Mouse (Mus musculus) kidney, postnatal 0 days (tissue): Measurements from ENCODE around the gene Adgrv1. TPM values are rescaled to one million over a fixed set of nuclear protein-coding genes. Genes with fewer than 3 reads are reported as not detected.

ENCODE experiments used
- ATAC-seq: fragments of 200-750 bp; cut with Nextera tagmentation; replicated peaks from 2 replicates; pipeline ENCODE4 v1.8.0; 2017; ENCODE audit warnings: low read depth, moderate number of reproducible peaks, moderate TSS enrichment, moderate library complexity; ENCODE audit not compliant: low FRiP score
- DNase-seq: peaks from one replicate; pipeline ENCODE4 v3.0.0-alpha.2; 2016; ENCODE audit warnings: low spot score
- H3K27ac ChIP-seq: fragments of 300-500 bp; sonication (generic); 2 replicates; pipeline ENCODE4 v1.5.1; 2014; ENCODE audit warnings: mild to moderate bottlenecking
- H3K27me3 ChIP-seq: fragments of 300-500 bp; sonication (generic); 2 replicates; pipeline ENCODE4 v1.6.1; 2014; ENCODE audit warnings: low read length, mixed read lengths; ENCODE audit not compliant: insufficient read depth
- H3K36me3 ChIP-seq: fragments of 300-500 bp; sonication (generic); 2 replicates; pipeline ENCODE4 v1.6.1; 2014; ENCODE audit warnings: low read length, mixed read lengths; ENCODE audit not compliant: insufficient read depth
- H3K4me1 ChIP-seq: fragments of 300-500 bp; sonication (generic); replicated peaks from 2 replicates; pipeline ENCODE4 v1.6.1; 2014; ENCODE audit warnings: antibody characterized with exemption, low read length, mixed read lengths; ENCODE audit not compliant: insufficient read depth
- H3K4me2 ChIP-seq: fragments of 300-500 bp; sonication (generic); 2 replicates; pipeline ENCODE4 v1.6.1; 2014; ENCODE audit warnings: mild to moderate bottlenecking, low read length, moderate library complexity, mixed read lengths
- H3K4me3 ChIP-seq: fragments of 300-500 bp; sonication (generic); replicated peaks from 2 replicates; pipeline ENCODE4 v1.5.1; 2014; ENCODE audit warnings: low read depth, low read length
- H3K9ac ChIP-seq: fragments of 300-500 bp; sonication (generic); 2 replicates; pipeline ENCODE4 v1.6.1; 2014; ENCODE audit warnings: low read depth, low read length
- H3K9me3 ChIP-seq: fragments of 300-500 bp; sonication (generic); replicated peaks from 2 replicates; pipeline ENCODE4 v1.6.1; 2016; ENCODE audit warnings: low read length, inconsistent platforms, mixed read lengths
- CTCF ChIP-seq: IDR thresholded peaks from 2 replicates; pipeline ENCODE4 v1.5.1; 2016; ENCODE audit warnings: antibody characterized with exemption, low read depth, mild to moderate bottlenecking, moderate library complexity
- WGBS: fragments of 180-500 bp; shearing (Covaris S2); extraction: QIAGEN DNeasy Blood & Tissue Kit; methylation state at CpG from one replicate; pipeline ENCODE4 v1.1.7; 2014; 5-methylcytosine and 5-hydroxymethylcytosine counted together
- polyA plus RNA-seq: library from polyadenylated mRNA; unstranded; fragments of >200 nt; fragmentation: Nextera tagmentation; extraction: Ambion mirVana; gene quantifications from 2 replicates; pipeline ENCODE4 v1.2.1, GENCODE M21; 2015

Gene Adgrv1
- polyA plus RNA-seq, 1 experiment from 2014 or later: 2.7 TPM

DNA sequence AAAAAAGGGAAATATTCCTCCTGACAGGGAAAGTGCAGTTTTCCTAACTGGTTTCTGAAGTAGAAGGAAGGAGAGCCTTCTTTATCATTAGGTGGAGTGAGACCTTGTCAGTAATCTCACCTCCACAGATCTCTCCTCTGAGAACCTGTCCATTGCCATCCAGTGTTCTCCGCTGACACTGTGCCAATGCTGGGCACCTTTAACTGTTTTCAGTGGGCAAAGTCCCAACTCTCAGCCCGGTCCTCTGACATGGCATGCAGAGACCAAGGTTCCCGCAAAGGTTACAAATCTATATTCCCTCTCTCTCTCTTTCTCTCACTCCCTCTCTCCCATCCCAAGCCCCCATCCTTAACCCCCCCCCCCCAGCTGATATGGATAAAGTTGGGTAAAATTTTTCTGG is 230.1 kb downstream of the Adgrv1 start:
- TF ChIP-seq CTCF: no peak
- 88% methylated on average over 3 of the region's 3 CpGs for WGBS

DNA sequence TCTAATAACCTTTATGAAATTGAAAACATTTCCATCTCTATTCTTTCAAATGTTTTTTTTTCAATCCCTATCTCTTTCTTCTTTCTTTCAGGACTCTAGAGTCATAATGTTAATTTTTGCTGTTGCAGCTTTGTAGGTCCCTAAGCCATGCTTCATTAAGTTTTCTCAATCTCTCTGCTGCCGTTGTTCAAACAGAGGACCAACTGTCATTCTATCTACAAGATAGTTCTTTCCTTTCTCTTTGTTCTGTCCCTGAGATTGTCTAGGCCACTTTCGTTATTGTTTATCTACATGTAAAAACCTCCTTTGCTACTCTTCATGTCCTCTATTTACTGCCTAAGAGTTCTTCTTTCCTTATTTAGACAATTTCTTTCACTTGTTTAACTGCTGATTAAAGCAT is 230.8 kb downstream of the Adgrv1 start:
- no peaks in the 10 kb centered on the region for H3K27me3 ChIP-seq
- 42% methylated on average over 2 of the region's 2 CpGs for WGBS
- TF ChIP-seq CTCF: no peak
- H3K4me3 ChIP-seq: no peak overlapping the region
- no peaks in the 10 kb centered on the region for H3K9me3 ChIP-seq
- no peak overlapping the region for H3K27ac ChIP-seq
- H3K4me2 ChIP-seq: no peak overlapping the region
- no peaks in the 10 kb centered on the region for H3K4me1 ChIP-seq
- no peak overlapping the region for H3K9ac ChIP-seq
- DNase-seq (no peak), ATAC-seq (no peak)
- H3K36me3 ChIP-seq: no peaks in the 10 kb centered on the region

More for the DNA sequence above, 230.1 kb downstream of the Adgrv1 start:
- no peak overlapping the region for H3K4me2 ChIP-seq
- H3K4me1 ChIP-seq: no peaks in the 10 kb centered on the region
- DNase-seq: no peak
- H3K27me3 ChIP-seq: no peaks in the 10 kb centered on the region
- no peak overlapping the region for H3K4me3 ChIP-seq
- ATAC-seq: no peak
- H3K36me3 ChIP-seq: no peaks in the 10 kb centered on the region
- no peak overlapping the region for H3K27ac ChIP-seq
- no peaks in the 10 kb centered on the region for H3K9me3 ChIP-seq
- no peak overlapping the region for H3K9ac ChIP-seq

DNA sequence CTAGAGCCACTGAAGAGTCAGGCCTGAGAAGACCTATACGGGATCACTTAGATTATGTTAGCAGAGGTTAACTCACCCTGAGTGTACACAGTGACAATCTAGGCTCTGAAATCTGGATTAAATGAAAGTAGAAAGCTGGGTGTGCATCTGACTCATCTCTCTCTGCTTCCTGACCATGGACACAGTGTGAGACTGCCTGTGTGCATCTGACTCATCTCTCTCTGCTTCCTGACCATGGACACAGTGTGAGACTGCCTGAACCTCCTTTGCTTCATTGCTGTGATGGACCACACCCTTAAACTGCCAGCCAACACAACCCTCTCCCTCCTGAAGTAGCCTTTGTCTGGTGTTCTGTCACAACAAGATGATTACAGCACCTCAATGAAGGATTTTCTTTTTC is 231.2 kb downstream of the Adgrv1 start:
- H3K9me3 ChIP-seq: no peaks in the 10 kb centered on the region
- TF ChIP-seq CTCF: no peak
- ATAC-seq: no peak
- no peak overlapping the region for H3K4me3 ChIP-seq
- no peak overlapping the region for H3K27ac ChIP-seq
- 94% methylated on average over 1 of the region's 1 CpGs for WGBS
- H3K9ac ChIP-seq: no peak overlapping the region
- no peak overlapping the region for H3K4me2 ChIP-seq
- no peaks in the 10 kb centered on the region for H3K36me3 ChIP-seq
- no peaks in the 10 kb centered on the region for H3K27me3 ChIP-seq
- H3K4me1 ChIP-seq: no peaks in the 10 kb centered on the region
- no peak for DNase-seq

DNA sequence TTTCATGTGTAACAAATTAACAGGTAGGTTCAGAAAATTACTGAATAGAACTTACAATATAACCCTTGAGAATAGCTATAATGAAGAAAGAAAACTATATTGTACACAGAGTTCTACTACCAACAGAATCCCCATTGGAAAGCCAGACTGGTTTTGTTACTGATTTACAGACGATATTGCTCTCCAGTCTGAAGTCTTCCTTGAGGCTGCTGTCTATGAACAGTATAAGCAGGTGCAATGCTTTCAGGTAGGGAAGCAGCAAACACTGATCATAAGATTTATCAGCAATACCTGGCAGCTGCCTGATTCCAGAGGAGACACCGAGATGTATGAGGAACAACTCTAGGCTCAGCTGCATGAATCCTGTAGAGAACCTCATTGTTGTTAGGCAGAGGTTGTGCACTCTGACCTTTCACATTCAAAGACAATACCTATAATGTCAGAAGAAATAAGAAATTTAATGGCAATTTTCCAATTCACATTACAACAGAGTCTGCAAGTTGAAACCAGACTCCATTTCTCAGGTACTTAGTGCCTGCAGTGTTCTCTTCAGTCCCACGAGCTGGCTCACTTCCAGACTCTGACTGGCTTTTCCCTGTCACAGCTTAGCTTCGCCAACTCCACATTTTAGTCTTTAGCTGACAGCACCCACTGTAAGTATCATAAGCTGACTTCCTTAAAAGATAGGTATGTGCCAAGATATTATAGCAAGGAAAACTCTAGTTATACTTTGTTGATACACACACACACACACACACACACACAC is 247.2 kb downstream of the Adgrv1 start:
- WGBS: 68% methylated on average over 4 of the region's 4 CpGs
- DNase-seq: peak; percentile 9

DNA sequence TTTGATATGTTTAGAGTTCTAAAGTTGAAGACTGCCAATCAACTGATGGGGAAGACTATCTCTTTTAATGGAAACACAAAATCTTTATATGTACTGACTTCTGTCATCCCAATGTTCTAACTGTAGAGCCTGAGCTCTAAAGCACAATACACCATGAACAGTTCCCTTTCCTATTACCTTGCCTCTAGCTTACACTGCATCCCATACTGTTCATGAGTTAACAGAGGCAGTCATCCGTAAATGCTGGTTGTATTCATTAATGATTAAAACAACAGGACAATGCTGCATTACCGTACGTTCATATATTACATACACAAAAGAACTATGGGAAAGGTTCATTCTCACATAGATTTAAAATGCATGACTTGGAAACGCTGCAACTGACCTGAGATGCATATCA is 251.1 kb downstream of the Adgrv1 start:
- no peak overlapping the region for H3K4me2 ChIP-seq
- WGBS: 65% methylated on average over 4 of the region's 4 CpGs
- no peak for DNase-seq
- H3K36me3 ChIP-seq: no peaks in the 10 kb centered on the region
- H3K4me3 ChIP-seq: no peak overlapping the region
- ATAC-seq: no peak
- H3K27ac ChIP-seq: no peak overlapping the region
- no peaks in the 10 kb centered on the region for H3K9me3 ChIP-seq
- H3K4me1 ChIP-seq: no peaks in the 10 kb centered on the region
- TF ChIP-seq CTCF: no peak
- no peaks in the 10 kb centered on the region for H3K27me3 ChIP-seq
- H3K9ac ChIP-seq: no peak overlapping the region

More for the DNA sequence above, 247.2 kb downstream of the Adgrv1 start:
- no peaks in the 10 kb centered on the region for H3K9me3 ChIP-seq
- TF ChIP-seq CTCF: no peak
- no peak overlapping the region for H3K27ac ChIP-seq
- peak; percentile 69; the same call in 1 of the 2 replicates for ATAC-seq
- H3K27me3 ChIP-seq: no peaks in the 10 kb centered on the region
- H3K36me3 ChIP-seq: no peaks in the 10 kb centered on the region
- no peak overlapping the region for H3K9ac ChIP-seq
- H3K4me1 ChIP-seq: no peaks in the 10 kb centered on the region
- H3K4me2 ChIP-seq: no peak overlapping the region
- H3K4me3 ChIP-seq: no peak overlapping the region

DNA sequence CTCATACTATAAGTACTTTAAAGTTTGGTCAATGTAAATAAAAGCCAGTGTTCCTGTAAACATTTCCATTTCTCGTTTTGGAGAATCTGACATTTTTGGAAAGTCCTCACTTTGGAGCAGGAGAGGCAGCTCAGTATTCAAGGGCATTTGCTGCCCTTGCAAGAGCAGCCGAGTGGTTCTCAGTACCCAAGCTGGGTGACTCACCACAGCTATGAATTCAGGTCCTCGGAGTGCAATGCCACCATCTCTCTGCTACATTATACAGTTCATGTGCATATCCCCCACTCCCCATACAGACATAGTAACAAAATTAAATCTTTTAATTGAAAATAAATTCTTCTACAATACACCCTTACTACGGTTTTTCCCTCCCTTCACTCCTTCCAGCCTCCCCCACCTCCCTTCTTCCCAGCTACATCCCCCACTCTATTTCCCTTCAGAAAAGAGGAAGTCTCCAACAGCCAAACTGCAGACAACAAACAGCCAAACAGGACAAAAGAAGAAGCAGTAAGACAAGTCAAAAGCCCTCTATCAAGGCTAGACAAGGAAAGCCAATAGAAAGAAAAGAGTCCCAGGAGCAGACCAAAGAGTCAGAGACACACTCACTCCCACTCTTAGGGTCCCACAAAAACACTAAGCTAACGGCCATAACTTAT is 262.0 kb downstream of the Adgrv1 start:
- TF ChIP-seq CTCF: no peak
- no peak for DNase-seq
- Histone ChIP-seq H3K9ac (no peak overlapping the region), H3K4me3 (no peak overlapping the region), H3K27me3 (no peaks in the 10 kb centered on the region), H3K9me3 (no peaks in the 10 kb centered on the region), H3K4me2 (no peak overlapping the region), H3K36me3 (no peaks in the 10 kb centered on the region), H3K4me1 (no peaks in the 10 kb centered on the region), H3K27ac (no peak overlapping the region)
- ATAC-seq: no peak
- 78% methylated on average over 5 of the region's 5 CpGs for WGBS
